Mouse (Mus musculus) midbrain, embryonic 15.5 days (tissue): ENCODE measurements around the gene Lin28b. TPM values are rescaled to one million over a fixed set of nuclear protein-coding genes. Genes with fewer than 3 reads are reported as not detected.

Experiments
- ATAC-seq: fragments of 200-750 bp; cut with Nextera tagmentation; replicated peaks from 2 replicates; pipeline ENCODE4 v1.8.0; 2017; ENCODE audit warnings: moderate TSS enrichment
- H3K27ac ChIP-seq: fragments of 300-500 bp; sonication (generic); 2 replicates; pipeline ENCODE4 v1.5.1; 2015; ENCODE audit warnings: mild to moderate bottlenecking, inconsistent platforms
- H3K27me3 ChIP-seq: fragments of 300-500 bp; sonication (generic); replicated peaks from 2 replicates; pipeline ENCODE4 v1.6.1; 2015; ENCODE audit warnings: inconsistent platforms
- H3K36me3 ChIP-seq: fragments of 300-500 bp; sonication (generic); replicated peaks from 2 replicates; pipeline ENCODE4 v1.6.1; 2015; ENCODE audit warnings: inconsistent platforms
- H3K4me1 ChIP-seq: fragments of 300-500 bp; sonication (generic); 2 replicates; pipeline ENCODE4 v1.6.1; 2015; ENCODE audit warnings: inconsistent platforms
- H3K4me2 ChIP-seq: fragments of 300-500 bp; sonication (generic); 2 replicates; pipeline ENCODE4 v1.6.1; 2015; ENCODE audit warnings: inconsistent platforms, mild to moderate bottlenecking, moderate library complexity
- H3K4me3 ChIP-seq: fragments of 300-500 bp; sonication (generic); 2 replicates; pipeline ENCODE4 v1.5.1; 2015; ENCODE audit warnings: mild to moderate bottlenecking, inconsistent platforms
- H3K9ac ChIP-seq: fragments of 300-500 bp; sonication (generic); 2 replicates; pipeline ENCODE4 v1.6.1; 2015; ENCODE audit warnings: mild to moderate bottlenecking, inconsistent platforms
- H3K9me3 ChIP-seq: fragments of 300-500 bp; sonication (generic); 2 replicates; pipeline ENCODE4 v1.6.1; 2016; ENCODE audit warnings: inconsistent platforms
- WGBS: fragments of 180-500 bp; shearing (Covaris S2); methylation state at CpG from one replicate; pipeline ENCODE4 v1.1.7; 2015; ENCODE audit warnings: mixed read lengths; 5-methylcytosine and 5-hydroxymethylcytosine counted together
- polyA plus RNA-seq: library from polyadenylated mRNA; unstranded; fragments of >200 nt; fragmentation: Nextera tagmentation; extraction: Ambion mirVana; gene quantifications from 2 replicates; pipeline ENCODE4 v1.2.1, GENCODE M21; 2015

Lin28b gene
- polyA plus RNA-seq, 1 experiment from 2014 or later: 9.0 TPM

DNA sequence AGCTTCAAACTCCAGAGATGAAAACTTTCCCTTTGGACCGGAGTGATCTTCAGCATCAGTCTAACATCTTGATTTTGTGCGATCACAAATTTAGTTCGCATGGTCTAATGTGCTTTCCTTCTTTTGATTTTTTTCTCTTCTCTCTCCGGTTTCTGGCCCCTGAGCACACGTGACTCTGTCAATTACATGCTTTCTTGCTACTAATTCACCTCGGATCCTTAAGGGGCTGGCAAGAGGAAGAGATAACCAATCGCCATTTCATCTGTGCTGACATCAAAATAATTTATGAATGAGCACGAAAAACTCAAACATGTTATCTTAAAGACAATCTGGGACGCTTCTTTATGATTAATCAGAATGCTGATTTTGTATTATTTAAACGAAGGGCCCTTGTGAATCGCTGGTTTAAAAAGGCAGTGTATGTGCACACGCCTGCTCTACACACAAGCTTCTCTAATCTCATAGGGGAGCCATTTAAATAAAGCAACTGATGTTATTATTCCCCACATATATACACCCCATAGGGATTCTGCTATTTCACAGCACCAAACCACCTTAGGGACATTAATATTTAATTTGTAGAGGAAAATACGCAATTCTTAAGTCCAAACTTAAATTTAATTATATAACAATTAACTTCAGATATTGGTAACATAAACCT lies 16.0 kb downstream of the Lin28b start:
- H3K9ac ChIP-seq: peak overlapping the region; percentile 17; the same call in 1 of the 2 replicates
- H3K27ac ChIP-seq: no peak overlapping the region
- H3K4me3 ChIP-seq: peak overlapping the region; percentile 28
- H3K4me2 ChIP-seq: peak overlapping the region; percentile 47
- WGBS: 2% methylated on average over 13 of the region's 13 CpGs
- H3K36me3 ChIP-seq: no peaks in the 10 kb centered on the region
- no peaks in the 10 kb centered on the region for H3K9me3 ChIP-seq
- H3K27me3 ChIP-seq: peaks cover 13% of the 10 kb centered on the region
- peaks cover 28% of the 10 kb centered on the region for H3K4me1 ChIP-seq
- peak; percentile 53 for ATAC-seq

DNA sequence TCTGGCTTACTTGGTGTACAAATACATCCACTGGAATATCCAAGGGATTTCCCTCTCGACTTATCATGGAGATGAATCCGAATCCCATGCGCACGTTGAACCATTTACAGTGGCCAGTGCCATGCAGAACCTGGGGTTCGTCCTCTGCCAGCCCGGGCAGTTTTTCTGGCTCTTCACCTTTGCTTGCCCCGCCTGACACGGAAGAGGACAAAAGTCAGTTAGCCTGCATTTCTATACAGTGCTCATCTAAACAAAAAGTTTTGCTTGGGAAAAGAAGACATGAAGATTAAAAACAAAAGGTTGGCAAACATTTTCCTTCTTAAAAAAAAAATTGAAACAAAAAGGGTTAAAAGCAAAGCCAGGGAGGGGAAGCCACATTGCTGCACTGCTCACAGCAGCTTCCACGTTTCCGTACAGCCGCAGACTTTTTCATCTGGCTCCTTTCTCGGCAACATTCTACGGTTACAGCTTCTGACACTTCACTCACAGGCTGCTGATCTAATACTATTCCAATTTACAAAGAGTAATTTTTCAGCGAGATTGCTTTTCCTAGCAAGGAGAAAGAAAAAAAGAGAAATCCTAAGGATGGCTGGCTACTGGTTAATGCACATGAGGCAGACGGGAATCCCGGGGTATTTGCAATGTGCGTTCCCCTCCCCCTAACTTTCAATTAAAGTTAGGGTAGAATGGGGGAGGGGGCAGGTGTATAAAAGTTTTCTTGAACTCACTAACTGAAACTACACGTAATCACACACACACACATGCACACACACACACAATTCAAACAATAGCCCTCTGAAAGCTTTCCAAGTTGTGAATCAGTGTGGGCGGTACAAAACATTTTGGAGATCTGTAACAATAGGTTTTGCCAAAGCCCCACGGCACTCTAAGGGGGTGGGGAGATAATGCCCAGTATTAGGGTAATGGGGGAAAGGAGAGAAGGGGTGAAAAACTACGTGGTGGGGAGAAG lies 16.9 kb downstream of the Lin28b start:
- peak overlapping the region; percentile 28 for H3K4me3 ChIP-seq
- H3K9me3 ChIP-seq: no peaks in the 10 kb centered on the region
- H3K4me2 ChIP-seq: peak overlapping the region; percentile 47
- H3K27ac ChIP-seq: no peak overlapping the region
- peaks cover 13% of the 10 kb centered on the region for H3K27me3 ChIP-seq
- peak; percentile 58 for ATAC-seq
- peaks cover 28% of the 10 kb centered on the region for H3K4me1 ChIP-seq
- H3K9ac ChIP-seq: peak overlapping the region; percentile 17; the same call in 1 of the 2 replicates
- H3K36me3 ChIP-seq: no peaks in the 10 kb centered on the region
- WGBS: 3% methylated on average over 21 of the region's 21 CpGs

DNA sequence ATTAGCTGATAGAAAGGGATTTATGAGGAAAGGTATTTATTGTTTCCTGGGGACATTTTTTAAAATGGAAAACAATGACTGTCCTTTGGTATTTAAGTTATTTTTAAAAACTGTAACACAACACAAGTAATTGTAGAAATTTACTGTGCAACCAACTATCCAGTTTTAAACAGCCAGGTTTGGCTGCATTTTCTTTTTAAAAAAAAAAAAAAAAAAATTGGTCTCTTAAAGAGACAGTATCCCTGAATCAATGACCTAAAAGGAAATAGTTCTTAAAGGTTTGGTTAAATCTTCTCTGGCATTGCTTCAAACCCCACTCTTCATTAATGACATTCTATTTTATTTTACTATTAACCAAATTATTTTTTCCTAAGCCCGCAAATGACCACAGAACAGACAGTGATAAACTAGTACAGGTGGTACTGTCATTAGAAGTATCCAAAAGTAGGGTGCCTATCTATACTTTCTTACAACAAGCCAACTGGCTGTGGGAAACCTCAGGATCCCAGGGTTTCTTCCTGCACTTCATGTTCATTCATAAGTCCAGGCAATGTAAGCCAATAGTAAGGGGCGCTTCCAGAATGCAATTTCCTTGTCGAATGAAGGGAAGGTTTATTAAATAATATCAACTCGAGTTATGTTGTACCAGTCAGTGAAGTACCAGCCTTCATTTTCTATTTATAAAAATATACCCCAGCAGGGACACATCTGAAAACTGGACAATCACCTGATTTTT lies 17.8 kb downstream of the Lin28b start:
- H3K27me3 ChIP-seq: peaks cover 13% of the 10 kb centered on the region
- 37% methylated on average over 4 of the region's 4 CpGs for WGBS
- no peaks in the 10 kb centered on the region for H3K9me3 ChIP-seq
- no peak overlapping the region for H3K27ac ChIP-seq
- no peak overlapping the region for H3K9ac ChIP-seq
- H3K4me3 ChIP-seq: no peak overlapping the region
- no peaks in the 10 kb centered on the region for H3K36me3 ChIP-seq
- peak overlapping the region; percentile 47; the same call in 1 of the 2 replicates for H3K4me2 ChIP-seq
- no peak for ATAC-seq
- H3K4me1 ChIP-seq: peaks cover 25% of the 10 kb centered on the region

DNA sequence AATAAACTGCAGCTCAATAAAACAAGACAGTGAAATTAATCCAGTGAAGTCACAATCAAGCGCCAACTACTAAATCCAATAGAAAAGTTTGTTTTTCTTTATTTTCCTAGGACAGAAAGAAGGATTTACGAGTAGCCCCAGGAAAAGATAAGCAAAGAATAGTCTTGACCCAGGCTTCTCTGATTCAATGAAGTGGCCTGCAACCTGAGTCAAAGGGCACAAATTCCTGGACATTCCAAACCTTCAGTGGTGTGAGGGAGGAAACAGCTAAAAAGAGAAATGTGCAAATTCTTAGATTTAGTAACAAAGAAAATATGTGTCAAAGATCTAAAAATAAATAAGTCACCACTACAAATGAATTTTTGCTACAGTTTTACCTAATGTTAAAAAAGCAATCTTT lies 27.6 kb downstream of the Lin28b start:
- no peaks in the 10 kb centered on the region for H3K4me1 ChIP-seq
- ATAC-seq: no peak
- WGBS: 41% methylated on average over 2 of the region's 2 CpGs
- H3K9me3 ChIP-seq: no peaks in the 10 kb centered on the region
- H3K27ac ChIP-seq: no peak overlapping the region
- H3K4me3 ChIP-seq: no peak overlapping the region
- H3K4me2 ChIP-seq: no peak overlapping the region
- no peaks in the 10 kb centered on the region for H3K36me3 ChIP-seq
- H3K27me3 ChIP-seq: no peaks in the 10 kb centered on the region
- no peak overlapping the region for H3K9ac ChIP-seq

DNA sequence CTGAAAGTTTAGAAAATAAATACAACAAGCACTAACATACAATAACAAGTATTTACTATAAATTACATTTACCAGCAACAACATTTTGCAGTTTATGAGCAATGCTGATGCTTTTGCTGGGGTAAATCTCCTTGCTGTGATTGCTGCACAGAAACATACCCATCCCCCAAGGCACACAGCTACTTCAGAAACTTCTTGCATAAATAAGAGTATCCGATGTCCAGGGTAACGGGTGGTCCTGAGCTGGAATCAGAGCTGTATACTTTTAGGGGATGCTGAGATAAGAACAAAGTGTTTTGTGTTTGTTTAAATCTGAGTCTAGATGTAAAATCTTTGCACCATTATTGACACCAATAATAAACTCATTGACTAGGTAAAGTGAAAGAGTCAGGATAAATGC lies 28.1 kb downstream of the Lin28b start:
- Histone ChIP-seq H3K4me3 (no peak overlapping the region), H3K36me3 (no peaks in the 10 kb centered on the region), H3K9me3 (no peaks in the 10 kb centered on the region), H3K4me2 (no peak overlapping the region), H3K27me3 (no peaks in the 10 kb centered on the region), H3K9ac (no peak overlapping the region), H3K27ac (no peak overlapping the region), H3K4me1 (no peaks in the 10 kb centered on the region)
- no peak for ATAC-seq
- WGBS: 10% methylated on average over 2 of the region's 2 CpGs

DNA sequence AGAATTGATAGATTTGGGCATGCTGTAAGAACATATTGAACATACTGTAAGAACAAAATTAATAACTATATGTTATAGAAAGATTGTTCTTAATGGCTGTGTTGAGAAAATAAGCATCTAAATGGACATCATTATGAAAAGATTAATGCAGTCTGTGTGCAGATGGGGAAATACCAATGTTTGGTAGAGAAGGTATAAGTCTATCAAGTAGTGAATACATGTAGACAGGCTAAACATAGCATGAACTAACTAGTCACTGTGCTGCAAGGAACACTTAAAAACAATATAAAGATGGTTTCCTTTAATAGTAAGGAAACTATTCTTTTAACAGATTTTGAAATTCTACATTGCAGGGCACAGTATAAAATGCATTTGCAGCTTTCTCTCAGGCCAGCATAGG lies 39.6 kb downstream of the Lin28b start:
- Histone ChIP-seq H3K4me2 (peak overlapping the region; percentile 42), H3K36me3 (no peaks in the 10 kb centered on the region), H3K4me3 (peak overlapping the region; percentile 24; the same call in 1 of the 2 replicates), H3K27ac (peak overlapping the region; percentile 72), H3K27me3 (no peaks in the 10 kb centered on the region), H3K9me3 (no peaks in the 10 kb centered on the region), H3K4me1 (peaks cover 11% of the 10 kb centered on the region), H3K9ac (peak overlapping the region; percentile 13; the same call in 1 of the 2 replicates)
- peak; percentile 55 for ATAC-seq

DNA sequence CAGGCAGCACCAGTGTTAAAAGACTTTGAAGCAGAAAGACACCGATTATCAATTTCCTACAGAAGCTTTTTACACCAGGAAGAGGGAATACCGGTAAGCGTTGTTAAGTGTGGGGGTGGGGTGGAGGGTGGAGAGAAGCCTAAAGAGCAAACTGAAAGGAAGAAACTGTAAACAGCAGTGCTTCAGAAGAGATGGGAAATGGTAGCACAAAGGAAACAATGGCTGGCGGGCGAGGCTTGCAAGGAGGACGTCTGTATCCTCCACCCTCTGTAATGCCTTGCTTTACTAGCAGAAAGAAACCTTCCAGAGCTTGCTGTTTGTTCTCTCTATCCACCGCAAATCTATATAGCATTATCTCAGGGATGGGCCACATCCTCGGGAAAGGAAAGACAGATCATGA lies 40.0 kb downstream of the Lin28b start:
- 0% methylated on average over 8 of the region's 8 CpGs for WGBS
- no peaks in the 10 kb centered on the region for H3K9me3 ChIP-seq
- H3K4me1 ChIP-seq: peaks cover 11% of the 10 kb centered on the region
- H3K27me3 ChIP-seq: no peaks in the 10 kb centered on the region
- H3K9ac ChIP-seq: peak overlapping the region; percentile 13
- ATAC-seq: peak; percentile 78
- H3K4me3 ChIP-seq: peak overlapping the region; percentile 24
- H3K4me2 ChIP-seq: peak overlapping the region; percentile 42
- H3K27ac ChIP-seq: peak overlapping the region; percentile 72
- no peaks in the 10 kb centered on the region for H3K36me3 ChIP-seq

DNA sequence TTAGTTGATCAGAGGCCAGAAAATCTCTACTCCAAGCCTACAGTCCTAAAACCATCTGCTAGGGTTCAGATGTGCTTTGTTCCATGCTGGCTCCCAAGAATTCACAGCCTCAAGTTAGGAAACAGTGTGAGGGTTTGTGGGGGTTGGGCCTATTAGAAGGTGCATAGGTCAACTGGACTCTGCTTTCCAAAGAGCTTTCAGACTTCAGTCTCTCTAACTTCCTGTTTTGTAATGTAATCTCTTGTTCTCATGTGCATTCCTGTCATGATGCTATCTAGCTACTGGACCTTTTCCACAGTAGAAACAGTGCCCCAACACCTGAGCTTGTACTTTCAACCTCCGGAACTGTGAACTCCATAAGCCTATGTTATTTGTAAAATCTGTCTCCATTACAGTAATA lies 63.8 kb downstream of the Lin28b start:
- Histone ChIP-seq H3K27me3 (no peaks in the 10 kb centered on the region), H3K9me3 (no peaks in the 10 kb centered on the region), H3K4me2 (no peak overlapping the region), H3K9ac (no peak overlapping the region), H3K27ac (no peak overlapping the region), H3K36me3 (no peaks in the 10 kb centered on the region), H3K4me3 (no peak overlapping the region), H3K4me1 (no peaks in the 10 kb centered on the region)
- no peak for ATAC-seq
- WGBS: 96% methylated on average over 1 of the region's 1 CpGs

DNA sequence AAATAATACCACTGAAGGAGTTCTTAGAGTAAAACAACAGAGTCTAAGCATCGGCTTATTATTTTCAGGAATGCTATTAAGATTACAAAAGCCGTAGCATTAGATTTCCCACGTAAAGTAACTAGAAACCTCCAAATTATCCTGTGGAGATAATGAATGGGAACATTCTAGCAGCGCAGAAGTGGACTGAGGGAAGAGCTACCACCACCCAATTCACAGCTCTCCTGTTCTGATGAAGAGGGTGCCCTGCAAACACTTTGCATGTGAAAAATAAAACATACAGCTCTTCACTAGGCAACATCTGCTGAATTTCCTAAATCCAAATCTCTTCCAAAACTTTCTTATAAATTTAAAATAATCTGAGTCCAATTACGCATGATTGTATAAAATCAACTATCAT lies 74.1 kb downstream of the Lin28b start:
- Histone ChIP-seq H3K27ac (no peak overlapping the region), H3K4me3 (no peak overlapping the region), H3K4me2 (no peak overlapping the region), H3K27me3 (no peaks in the 10 kb centered on the region), H3K9me3 (no peaks in the 10 kb centered on the region), H3K4me1 (peaks cover 3% of the 10 kb centered on the region), H3K9ac (no peak overlapping the region), H3K36me3 (no peaks in the 10 kb centered on the region)
- ATAC-seq: no peak
- 33% methylated on average over 5 of the region's 5 CpGs for WGBS

GRCm38 (mm10) chr10:45411741-45412140 lies 74.5 kb downstream of the Lin28b start:
- 22% methylated on average over 2 of the region's 2 CpGs for WGBS
- no peak overlapping the region for H3K27ac ChIP-seq
- H3K4me2 ChIP-seq: no peak overlapping the region
- no peaks in the 10 kb centered on the region for H3K27me3 ChIP-seq
- peaks cover 3% of the 10 kb centered on the region for H3K4me1 ChIP-seq
- H3K36me3 ChIP-seq: no peaks in the 10 kb centered on the region
- H3K9me3 ChIP-seq: no peaks in the 10 kb centered on the region
- no peak for ATAC-seq
- H3K9ac ChIP-seq: no peak overlapping the region
- H3K4me3 ChIP-seq: no peak overlapping the region

GRCm38 (mm10) chr10:45410624-45411341 lies 75.4 kb downstream of the Lin28b start:
- Histone ChIP-seq H3K4me1 (peaks cover 3% of the 10 kb centered on the region), H3K9me3 (no peaks in the 10 kb centered on the region), H3K4me3 (no peak overlapping the region), H3K36me3 (no peaks in the 10 kb centered on the region), H3K27ac (no peak overlapping the region), H3K4me2 (no peak overlapping the region), H3K9ac (no peak overlapping the region), H3K27me3 (no peaks in the 10 kb centered on the region)
- WGBS: 6% methylated on average over 10 of the region's 10 CpGs
- peak; percentile 80; the same call in 1 of the 2 replicates for ATAC-seq
